Mouse (Mus musculus): ENCODE measurements around the gene Nav2.

The Nav2 gene

DNA sequence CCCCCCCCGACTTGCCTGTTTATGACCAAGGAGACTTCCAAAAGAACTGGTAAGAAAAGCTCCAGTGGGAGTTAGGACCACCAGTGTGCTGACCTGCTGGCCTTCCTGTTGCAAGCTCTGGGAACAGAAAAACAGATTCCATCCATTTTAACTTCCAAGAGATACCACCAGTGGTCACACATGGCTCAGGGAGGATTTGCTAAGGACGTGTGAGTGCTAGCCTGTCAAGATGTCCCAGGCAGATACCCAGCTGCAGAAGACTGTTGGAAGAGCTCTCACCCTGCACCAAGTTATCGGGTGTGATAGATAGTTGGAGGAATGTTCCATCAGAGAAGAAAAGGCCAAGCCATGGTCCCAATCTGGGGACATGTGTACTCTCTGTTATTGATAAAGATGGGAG lies 633.6 kb downstream of the Nav2 start:
- no peak for DNase-seq

DNA sequence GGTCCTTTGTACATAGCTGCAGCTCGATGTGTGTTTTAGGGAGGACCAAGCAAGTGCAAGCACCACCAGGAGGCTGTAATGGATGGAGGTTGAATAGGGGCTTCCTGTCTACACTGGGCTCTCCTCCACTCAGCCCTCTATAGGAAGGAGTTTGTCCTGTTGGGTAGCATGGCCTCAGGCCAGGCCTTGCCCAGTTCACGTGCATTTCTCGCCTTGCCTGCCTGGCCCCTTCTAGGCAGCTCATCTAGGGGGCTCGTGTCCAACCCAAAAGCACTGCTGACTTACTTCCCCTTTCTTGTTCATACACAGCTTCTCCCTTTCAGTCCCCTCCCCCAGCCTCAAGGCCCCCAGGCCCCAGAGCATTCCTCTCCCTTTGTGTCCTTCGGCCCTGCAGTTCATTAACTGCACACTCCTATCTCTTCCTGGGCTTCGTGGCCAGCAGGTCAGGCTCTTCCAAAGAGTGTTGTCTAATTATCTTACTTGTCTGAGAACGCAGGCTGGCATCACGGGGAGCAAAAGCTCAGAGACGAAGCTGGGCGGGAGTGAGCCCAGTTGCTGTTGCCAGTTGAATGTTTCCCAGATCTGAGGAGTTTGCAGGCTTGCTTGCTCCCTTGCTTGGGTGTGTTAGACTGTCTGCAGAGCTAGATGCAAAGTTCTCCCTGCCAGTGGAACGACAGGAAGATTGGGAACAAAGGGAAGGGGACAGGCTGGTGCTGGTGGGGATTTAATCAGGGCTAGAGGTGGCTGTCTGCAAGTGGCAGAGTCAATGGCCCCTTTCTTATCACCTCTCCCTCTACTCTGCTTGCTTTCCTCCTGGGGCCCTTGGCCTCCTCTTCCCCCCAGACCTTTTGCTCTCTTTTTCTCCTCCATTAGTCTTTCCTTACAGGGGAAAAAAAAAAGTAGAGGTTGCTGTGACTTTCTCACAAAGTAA lies 636.5 kb downstream of the Nav2 start:
- DNase-seq, result no peak

DNA sequence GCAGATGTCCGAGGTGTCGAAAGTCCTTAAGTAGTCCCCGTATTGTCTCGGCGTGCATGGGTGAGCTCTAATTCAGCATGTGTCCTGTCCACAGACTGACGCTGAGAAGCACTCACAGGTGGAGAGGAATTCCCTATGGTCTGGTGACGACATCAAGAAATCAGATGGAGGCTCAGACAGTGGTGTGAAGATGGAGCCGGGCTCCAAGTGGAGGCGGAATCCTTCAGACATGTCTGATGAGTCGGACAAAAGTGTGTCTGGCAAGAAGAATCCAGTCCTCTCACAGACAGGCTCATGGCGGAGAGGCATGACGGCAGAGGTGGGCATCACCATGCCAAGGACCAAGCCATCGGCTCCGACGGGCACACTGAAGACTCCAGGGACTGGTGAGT lies 637.2 kb downstream of the Nav2 start:
- no peak for DNase-seq

DNA sequence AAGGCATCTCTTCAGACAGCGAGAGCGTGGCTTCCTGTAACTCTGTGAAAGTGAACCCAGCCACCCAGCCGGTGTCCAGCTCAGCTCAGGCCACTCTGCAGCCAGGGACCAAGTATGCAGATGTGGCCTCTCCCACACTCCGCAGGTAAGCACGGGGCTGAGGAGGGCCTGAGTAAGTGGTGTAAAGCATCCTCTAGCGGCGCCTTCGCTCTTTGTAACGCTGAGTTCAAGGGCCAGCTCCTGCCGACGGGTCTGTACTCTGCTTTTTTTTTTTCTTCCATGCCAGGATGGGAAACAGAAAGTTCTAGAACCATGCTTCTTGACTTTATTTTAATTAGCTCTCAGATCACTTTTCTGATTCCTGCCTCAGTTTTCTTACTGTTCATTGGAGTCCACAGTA lies 639.9 kb downstream of the Nav2 start:
- DNase-seq, result no peak

DNA sequence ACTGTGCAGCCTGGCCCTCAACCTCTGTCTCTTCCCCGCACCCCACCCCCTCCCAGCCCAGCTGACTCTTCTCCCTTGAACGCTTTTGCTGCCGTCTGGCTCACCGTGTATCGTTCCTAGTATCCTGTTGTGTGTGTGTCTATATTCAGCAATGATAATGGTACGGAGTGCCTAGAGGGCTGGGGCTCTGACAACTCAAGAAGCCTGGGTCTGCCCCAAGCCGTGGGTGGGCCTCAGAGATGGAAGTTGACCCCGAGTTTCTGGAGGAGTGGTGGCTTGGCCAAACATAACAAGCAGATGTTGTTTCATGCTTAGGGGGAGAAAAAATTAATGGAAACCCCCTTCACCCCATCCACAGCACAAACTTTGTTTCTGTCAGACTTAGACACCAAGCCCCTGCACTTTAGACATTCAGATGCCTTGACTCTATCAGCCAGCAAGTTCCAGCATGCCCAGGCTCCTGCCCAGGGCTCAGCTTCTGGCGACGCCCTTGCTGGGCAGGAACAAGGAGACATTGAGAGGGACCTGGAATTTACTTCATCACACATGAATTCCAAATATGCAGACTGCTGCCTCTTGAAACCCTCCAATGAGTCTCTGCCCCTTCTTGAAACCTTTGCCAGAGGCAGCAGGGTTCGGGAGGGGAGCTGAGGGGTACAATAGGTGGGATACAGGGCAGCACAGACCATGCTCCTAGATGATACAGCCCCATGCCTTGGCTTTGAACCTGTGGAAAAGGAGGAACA lies 644.9 kb downstream of the Nav2 start:
- no peak for DNase-seq

DNA sequence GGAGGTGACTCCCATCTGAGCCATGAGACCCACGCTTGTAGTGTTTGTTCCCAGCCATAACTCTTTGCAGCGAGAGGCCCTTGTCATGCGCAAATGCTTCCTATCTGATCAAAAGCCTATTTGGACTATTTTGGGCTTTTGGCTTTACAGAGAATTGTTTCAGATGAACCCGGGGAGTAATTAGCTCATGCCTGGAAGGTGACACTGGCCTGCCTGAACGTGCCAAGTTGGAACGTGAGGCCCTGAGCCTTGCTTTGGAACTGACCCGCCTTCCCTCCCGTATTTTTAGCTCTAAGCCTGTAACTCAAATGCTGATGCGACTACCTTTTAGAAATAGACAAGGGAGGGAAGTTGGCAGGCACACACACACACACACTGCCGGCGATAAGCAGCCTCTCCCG lies 649.7 kb downstream of the Nav2 start:
- DNase-seq, result no peak

DNA sequence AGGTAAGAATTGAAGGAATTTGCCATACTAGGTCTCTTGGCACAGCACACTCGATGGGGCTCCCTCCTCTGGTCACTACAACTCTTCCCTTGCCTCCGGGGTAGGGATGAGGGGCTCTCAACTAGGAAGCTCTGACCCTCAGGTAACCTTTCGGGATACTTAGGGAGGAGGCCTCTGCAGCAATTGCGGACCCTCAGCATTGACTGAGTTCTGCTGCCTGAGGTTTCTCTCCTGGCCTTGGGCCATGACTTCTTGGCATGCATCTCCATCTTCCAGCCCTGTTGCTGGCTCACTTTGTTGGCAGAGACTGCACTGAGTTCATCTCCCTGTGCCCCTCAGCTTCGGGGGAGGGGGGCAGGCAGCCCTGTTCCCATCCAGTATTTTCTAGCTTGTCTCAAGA lies 650.4 kb downstream of the Nav2 start:
- DNase-seq, result no peak

DNA sequence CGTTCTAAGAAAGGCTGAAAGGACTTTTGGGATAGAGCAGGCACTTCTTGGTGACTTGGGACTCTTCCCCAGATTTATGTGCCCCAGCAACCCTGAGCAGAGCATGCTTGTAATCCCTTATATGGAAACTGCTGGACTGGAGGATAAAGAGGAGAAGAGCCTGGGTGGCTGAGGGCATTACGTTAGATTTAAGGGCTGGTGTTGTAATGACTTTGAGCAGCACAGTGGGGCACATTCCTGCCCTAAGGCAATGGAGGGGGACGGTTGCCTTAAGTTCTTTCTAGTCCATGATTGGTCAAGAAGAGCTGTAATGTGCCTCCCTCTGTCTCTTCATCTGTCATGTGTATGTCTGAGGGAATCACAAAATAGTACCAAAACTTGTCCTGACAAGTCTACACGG lies 651.5 kb downstream of the Nav2 start:
- no peak for DNase-seq

DNA sequence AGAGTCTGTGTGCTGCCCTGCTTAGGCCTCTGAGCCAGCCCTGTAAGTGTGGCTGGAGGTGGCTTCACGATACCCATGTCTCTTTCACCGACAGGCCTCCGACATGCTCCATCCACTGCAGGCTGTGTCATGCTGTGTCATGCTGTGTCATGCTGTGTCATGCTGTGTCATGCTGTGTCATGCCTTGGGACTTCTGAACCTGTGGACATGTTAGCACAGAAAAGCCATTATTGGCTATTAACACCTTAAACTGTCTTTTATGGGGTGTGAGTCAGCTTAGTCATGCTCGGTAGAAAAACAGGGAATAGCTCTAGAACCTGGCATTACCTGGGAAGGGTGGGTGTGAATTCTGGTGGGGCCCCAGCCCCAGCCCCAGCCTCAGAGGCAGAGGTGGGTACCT lies 653.9 kb downstream of the Nav2 start:
- DNase-seq, result no peak

DNA sequence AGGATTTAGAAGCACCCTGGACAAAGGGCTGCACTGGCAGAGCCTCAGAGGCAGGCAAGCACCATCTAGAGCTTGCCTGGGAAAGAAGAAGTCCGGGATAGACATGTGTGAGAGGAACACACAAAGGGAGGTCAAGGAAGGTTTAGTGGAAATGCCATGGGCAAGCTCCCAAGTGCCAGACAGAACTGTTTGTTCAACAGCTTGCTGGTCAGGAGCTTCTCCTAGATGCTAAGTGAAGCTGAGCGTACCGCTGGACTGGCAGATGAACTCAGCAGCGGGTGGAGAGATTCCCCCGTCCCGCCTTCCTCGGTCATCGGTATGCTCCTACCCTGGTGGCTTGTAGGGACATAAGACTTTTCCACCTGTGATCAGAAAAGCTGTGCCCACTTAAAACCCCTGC lies 654.3 kb downstream of the Nav2 start:
- DNase-seq, result no peak

DNA sequence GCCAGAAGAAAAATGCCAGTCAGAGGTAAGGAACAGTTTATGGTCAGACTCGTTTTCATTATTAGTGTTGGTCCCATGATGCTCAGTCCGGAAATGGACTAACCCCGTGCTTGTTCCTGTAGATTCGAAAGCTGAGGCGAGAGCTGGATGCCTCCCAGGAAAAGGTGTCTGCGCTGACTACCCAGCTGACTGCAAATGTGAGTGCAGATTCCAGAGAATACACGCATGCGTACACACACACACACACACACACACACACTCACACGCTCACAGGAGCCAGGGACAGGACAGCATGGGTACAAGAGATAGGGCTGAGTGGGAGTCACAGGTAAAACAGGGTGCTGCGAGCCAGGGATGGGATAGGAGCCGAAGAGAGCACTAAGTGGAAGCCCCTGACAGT lies 656.6 kb downstream of the Nav2 start:
- DNase-seq, result no peak

DNA sequence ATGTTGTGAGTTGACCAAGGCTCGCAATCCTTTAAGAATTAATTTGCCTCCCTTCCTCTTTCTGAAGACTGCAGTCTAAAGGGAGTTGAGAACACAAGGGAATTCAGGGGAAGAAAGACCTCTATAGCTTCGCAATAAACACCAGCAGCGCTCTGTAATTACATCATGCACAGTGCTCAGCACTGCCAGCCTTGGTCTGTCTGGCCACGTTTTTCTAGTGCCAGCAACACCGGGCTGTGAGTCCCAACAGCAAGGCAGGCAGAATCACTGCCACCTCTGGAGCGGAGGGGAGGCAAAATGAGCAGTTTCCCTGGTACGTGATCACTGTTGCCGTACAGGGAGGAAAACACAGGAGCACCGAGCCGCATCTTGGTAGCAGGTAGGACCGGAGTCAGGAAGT lies 657.3 kb downstream of the Nav2 start:
- no peak for DNase-seq

DNA sequence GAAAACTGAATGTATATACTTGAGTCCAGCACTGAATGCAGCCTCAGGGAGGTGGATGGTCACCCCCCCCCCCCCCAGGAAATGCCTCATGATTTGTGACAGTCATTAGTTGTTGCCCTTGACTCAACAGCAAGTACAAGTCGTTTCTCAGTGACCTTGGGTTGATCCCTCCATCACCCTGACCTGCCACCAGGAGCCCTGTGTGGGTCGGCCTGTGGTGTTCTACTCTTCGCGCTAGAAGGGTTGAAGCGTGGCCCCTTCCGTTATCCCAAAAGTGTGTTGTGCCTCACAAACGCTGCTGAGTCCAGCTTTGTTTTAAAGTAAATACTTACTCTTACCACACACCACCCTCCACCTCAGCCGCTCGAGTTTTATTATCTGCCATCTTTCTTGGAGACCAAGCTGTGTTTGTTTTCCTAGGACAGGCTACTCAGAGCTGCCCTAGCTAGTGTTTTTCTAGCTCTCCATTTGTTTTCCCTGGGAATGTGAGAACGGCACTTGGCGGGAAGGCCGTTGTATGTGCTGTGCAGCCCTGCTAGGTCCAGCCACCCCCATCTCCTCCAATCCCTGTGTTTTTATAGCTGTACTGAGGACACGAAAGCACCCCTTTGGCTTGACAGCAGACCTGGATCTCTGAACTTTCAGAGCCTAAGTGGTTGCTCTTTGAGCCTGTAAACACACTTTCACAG lies 659.0 kb downstream of the Nav2 start:
- no peak for DNase-seq

DNA sequence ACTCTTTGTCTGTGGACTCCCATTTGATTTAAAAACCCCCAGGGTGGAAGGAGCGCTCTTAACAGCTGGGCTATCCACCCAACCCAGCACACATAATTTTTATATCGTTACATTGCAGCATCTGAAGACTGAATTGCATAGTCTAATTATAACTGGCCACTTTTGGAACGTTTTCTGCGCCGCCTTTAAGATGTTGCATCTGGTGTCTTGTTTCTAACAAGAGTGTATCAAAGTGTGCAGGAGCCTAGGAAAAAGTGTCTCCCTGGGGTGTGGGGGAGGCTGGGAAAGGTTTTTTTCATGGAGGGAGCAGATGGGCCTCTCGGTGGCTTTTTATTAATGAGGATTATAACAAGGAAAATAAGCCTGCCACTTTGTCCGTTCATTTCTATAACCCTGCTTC lies 661.1 kb downstream of the Nav2 start:
- peak; percentile 42 for DNase-seq

DNA sequence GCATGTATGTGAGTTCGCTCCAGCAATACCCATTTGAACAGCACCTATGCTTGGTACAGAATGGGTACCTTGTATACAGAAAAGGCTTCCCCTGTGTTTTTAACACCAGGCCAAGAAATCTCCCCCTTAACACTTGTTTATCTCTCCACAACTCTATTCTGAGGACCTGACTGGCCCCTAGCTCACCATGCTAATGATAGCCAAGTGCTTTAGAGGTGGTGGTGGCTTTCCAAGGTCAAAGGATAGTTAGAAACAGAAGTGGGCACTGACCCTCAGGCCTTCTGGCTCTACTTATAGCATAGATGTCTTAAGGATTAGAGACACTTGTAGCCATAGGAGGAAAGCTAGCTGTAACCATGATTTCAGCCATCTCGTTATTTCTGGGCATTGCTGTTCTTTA lies 663.1 kb downstream of the Nav2 start:
- no peak for DNase-seq

DNA sequence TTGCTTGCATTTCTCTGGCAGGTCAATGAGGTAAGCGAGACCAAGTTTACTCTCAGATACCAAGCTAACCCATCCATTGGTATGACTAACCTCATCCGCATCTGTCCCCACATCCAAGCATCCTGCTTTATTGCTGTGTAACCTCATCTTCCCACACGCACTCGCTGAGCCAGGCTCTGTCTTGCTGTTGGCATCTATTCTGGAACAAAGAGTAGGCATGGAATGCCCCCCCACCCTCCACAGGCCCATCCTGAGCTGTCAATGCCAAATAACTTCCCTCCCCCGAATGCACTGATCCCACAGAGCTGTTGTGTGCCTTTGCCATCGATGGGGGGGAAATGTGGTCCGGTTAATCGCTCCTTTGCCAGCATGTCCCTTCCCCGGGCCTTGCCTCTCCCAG lies 666.7 kb downstream of the Nav2 start:
- DNase-seq, result no peak

DNA sequence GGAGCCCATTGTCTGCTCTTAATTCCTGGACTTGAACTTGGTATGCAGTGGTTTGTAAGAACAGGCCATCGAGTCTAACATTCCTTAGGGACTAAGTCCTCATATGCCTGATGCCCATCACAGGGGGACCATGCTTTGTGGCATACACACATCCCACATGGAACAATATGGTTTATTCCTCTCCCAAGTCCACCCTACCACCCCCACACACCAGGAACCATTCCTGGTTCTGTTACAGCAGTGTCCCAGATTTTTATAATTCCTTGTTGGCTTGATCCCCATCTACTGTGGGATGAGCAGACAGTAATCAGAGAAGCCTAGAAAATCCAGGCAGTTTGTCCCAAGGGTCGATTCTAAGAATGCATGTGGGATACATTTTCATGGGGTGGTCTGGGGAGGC lies 668.6 kb downstream of the Nav2 start:
- DNase-seq, result no peak

DNA sequence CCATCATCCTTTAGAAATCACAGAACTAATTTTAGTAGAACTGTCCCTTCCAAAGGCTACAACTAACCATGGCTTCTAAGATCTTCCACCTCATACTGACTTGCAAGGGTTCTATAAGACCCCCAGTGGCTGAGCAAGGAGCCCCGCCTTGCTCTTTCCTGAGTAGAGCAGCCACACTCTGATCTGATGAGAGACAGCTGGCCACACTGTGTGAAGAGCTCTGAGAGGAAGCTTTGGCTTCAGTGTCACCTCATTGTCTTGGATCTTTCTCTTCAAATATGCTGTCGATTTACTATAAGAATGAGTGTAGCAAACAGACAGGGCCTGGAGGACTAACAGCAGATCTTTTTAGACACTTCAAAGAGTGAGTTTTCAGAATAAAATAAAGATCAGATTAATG lies 673.4 kb downstream of the Nav2 start:
- DNase-seq, result no peak

DNA sequence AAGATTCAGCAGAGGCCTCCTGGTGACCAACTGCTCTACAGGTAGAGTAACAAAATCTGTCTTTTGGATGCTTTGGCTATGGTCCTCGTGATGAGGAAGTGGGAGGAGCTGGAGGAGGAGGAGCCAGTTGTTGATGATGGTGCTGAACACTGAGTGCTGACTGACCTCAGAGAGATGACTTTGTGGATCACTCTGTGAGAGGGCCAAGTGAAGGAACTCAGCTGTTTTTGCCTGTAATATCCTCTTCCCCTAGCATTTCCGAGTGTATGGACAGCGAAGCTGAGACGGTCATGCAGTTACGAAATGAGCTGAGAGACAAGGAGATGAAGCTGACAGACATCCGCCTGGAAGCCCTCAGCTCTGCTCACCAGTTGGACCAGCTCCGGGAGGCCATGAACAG lies 674.0 kb downstream of the Nav2 start:
- DNase-seq, result no peak

DNA sequence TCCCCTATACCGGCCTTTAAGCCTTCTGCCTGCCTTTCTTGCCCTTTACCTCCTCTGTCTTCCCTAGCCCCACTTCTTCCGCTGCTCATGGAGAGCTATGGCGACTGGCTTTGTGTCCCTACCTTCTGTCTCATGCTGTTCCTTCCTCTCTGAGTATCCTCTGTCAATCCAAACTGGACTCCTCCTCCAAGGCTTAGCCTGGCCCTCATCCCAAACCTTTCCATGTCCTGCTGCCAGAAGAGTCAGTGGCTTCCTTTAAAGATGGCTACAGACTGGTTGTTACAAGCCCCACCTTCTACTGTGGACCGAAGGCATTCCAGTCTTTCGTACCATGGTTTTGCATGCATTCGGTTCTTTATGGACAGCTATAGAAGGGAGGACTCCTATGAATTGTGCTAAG lies 674.7 kb downstream of the Nav2 start:
- DNase-seq, result no peak

DNA sequence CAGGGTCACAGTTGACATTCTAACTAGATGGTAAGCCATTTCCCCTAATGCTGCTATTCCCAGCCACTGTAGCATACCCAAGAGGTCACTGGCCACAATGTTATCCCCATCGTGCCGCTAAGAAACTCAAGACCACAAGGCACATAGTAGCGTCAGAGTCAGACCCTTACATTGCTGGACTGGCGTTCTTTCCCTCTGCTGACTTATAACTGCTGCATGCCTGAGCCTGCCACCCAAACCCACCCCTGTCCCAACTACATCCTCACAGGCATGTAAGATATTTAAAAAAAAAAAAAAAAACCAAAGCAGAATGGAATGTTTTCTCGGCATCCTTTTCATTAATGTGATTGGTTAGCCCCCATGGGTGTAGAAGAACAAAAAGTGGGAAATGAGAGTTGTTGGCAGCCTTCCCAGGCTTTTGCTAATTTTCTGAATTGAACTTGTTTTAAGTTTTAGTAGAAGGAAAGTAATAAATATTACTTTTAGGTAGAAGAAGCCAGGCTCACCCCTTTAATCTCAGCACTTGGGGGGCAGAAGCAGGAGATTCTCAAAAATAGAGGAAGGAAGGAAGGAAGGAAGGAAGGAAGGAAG lies 678.1 kb downstream of the Nav2 start:
- no peak for DNase-seq

DNA sequence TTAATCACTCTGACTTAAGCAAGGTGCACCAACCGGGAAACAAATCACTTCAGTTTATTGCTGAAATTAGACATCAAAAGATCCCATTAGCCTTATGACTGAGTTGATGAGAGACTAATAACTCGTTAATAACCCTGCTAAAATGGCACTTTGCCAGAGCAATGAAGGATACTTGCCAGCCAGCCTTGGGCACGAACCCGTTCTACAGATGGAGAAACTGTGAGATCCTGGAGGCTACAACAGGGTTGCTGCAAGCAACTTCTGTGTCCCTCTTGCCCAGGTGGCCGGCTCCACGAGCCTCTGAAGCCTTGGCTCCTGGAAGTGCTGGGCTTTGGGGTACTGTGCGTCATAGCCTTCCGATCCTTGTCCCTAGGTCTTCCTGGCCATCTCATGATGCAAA lies 681.1 kb downstream of the Nav2 start:
- DNase-seq, result no peak

DNA sequence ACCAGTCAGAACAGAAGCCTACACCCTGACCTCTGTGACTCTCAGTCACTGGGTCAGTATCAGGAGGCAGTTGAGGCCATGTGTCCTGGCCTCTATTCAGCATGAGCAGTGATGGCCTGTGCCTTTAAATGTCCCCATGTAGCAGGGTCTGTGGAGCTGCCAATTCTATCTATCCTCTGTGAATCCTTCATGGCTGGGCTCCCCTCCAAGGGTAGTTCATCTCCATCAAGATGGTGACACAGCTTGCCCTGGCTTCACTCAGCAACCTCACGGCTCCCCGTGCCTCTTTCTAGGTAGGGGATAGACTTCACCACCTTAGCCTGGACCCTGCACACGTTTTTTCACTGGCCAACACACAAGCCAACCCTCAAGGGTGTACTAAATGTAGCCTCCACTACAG lies 689.3 kb downstream of the Nav2 start:
- DNase-seq, result no peak

DNA sequence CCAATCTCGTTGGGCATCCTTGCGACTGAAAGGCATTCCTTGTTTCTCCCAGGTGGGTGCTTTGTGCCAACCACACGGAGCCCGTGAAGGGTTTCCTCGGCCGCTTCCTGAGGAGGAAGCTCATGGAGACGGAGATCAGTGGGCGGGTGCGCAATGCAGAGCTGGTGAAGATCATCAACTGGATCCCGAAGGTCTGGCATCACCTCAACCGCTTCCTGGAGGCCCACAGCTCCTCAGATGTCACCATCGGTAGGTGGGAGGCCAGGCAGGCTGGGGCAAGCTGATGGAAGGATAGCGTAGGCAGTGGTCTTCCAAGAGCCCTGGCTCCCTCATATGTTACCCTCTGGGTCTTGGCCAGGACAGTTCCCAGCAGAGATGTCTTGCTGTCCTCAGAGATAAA lies 689.7 kb downstream of the Nav2 start:
- DNase-seq, result no peak

All from right cerebral cortex, postnatal 14 days (tissue).